Mouse (Mus musculus): ENCODE data around the gene Pacsin3. TPM values are rescaled to one million over a fixed set of nuclear protein-coding genes. Genes with fewer than 3 reads are reported as not detected.

Gene Pacsin3
- total RNA-seq, 2 experiments from 2014 or later = 106 to 109 TPM

DNA sequence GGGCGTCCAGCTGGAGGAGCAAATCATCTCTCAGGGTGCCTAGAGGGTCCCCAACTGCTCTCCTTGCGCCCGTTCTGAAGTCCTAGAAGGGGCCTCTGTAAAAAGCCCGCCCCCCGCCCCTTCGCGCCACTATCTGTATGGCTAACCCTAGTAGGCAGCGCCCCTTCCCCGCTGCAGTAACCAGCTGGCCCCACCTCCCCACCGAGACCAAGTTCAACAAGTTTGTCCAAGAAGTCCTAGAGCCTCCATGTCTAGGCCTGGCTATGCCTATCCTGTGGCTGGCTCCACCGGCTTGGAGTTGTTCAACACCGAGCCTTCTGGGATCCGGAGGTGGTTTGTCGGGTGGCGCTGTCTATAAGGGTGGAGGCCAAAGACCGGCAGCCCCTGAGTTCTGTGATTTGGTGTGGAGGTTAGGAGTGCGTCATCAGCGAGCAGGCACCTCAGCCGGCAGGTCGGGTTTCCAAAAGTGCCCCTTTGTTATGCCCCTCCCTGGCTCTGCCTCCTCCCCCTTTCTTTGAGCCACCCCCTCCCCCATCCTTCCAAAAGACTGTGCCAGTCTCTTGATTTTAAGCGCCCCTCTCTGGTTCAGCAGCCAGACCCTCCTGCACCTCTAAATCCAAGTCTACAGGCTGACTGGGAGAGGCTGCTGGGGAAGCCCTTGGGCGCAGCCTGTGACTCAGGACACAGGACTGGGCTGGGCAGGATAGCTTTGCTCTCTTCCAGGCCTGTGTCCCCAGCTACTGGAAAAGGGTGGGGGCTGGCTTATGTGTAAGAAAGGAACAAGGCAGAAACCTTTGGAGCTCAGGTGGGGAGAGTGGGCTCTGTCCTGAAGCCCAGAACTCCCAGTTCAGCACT lies 1.6 kb downstream of the Pacsin3 start:
- DNase-seq = no peak
- intact Hi-C loops (cut with DNase I) = no loop called here

DNA sequence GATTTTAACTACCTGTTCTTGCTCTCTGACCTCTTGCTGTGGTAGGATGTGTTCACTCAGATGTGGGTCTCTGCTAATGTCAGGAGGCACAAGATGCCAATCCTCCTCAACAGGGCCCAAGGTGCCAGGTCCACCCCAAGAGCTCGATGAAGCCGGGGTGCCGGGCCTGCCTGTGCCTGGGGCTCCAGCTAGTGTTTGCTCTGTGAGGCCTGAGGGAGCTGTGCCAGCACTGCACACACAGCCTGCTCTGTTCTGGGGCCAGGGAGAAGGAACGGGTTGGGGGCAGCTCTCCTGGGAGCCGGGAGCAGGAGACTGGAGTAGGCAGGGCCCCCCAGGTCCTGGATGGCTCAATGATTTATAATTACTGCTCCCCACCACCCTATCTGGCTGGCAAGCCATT lies 2.3 kb downstream of the Pacsin3 start:
- DNase-seq = no peak
- intact Hi-C loops (cut with DNase I) = no loop called here

DNA sequence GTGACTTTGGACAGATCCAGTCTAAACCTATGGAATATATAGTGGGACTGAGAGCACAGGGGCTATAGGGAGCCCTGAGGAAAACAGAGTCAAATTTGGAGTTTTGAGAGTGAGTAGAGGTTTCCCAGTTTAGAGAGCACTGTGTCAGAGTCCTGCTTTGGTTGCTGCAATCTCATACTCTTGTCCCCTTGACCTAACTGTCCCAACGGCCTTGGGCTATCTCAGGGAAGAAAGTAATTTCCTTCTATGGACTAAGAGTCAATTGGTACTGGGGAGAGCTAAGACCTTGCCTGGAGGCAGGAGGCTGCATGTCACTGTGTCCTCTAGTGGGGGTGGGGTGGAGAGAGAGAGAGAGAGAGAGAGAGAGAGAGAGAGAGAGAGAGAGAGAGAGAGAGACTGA lies 3.1 kb downstream of the Pacsin3 start:
- no peak for DNase-seq
- intact Hi-C loops (cut with DNase I) = no loop called here

- intact Hi-C loops (cut with DNase I) = no loop called here
- no peak for DNase-seq
These were observed 3.7 kb downstream of the Pacsin3 start for GRCm38 (mm10) chr2:91259493-91259892.

GRCm38 (mm10) chr2:91263692-91264660 lies 8.2 kb downstream of the Pacsin3 start:
- intact Hi-C loops (cut with DNase I) = loop anchor here (10.0 kb wide), 1 partner anchor 149 kb away; the partner anchor contains the start of gene Mybpc3
- no peak for DNase-seq

GRCm38 (mm10) chr2:91264711-91265681 lies 9.2 kb downstream of the Pacsin3 start, which contains the start of gene Arfgap2:
Gene Arfgap2, plus strand, starts transcription at chr2:91264974.
- DNase-seq = peak; percentile 97
- intact Hi-C loops (cut with DNase I) = loop anchor here (10.0 kb wide), 1 partner anchor 150 kb away; the partner anchor contains the start of gene Mybpc3

DNA sequence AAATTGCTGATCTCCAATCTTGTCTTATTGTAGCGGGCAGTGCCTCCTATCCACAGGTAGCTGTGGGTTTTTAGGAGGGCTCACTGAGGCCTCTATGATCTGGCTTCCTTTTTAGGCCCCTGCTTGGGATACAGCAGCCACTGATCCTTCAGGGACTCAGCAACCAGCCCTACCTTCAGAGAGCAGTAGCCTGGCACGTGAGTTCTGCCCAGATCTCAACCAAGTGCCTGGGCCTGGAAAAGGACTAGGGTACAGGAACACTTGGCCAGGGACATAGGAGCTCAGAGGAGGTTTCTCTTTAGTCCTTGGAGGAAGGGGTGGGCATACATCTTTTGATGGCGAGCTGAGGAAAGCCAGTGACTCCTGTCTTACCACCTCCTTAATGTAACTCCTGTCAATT lies 12.3 kb downstream of the Pacsin3 start:
- intact Hi-C loops (cut with DNase I) = loop anchor here (10.0 kb wide), 1 partner anchor 153 kb away; the partner anchor contains the start of gene Mybpc3
- DNase-seq = no peak

- DNase-seq = no peak
- intact Hi-C loops (cut with DNase I) = loop anchor here (10.0 kb wide), 1 partner anchor 154 kb away; the partner anchor contains the start of gene Mybpc3
These were observed 13.0 kb downstream of the Pacsin3 start for GRCm38 (mm10) chr2:91268706-91269105.

GRCm38 (mm10) chr2:91269687-91270133 lies 14.0 kb downstream of the Pacsin3 start:
- no peak for DNase-seq
- intact Hi-C loops (cut with DNase I) = loop anchor here (10.0 kb wide), 1 partner anchor 155 kb away; the partner anchor contains the start of gene Mybpc3

DNA sequence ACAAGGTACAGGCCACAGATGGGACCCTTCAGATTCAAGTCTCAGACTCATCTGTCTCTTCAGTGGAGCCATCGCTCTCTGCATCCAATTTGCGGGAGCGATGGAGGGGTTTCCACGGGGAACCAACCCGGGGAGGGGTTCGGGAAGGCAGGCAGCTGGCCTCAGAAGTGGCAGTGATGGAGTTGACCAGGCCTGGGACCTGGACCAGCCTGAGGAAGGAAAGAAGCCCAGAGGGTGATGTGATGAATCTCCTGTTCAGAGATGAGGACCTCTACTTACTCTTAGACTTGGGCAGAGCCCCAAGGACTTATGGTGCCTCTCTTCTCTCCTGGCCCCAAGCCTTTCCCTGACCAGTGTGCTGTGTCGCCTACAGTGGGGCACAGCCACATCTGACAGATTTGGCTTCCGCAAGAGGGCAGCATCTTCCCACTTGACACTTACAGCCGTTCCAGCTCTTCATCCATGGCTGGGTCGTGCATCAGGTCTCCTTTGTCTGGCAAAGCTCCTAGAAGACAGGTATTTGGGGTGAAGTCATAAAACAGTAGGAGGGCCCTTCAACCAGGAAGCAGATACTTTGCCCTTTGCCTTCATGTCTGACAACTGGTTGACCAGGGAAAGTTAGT lies 23.1 kb downstream of the Pacsin3 start:
- intact Hi-C loops (cut with DNase I) = no loop called here
- DNase-seq = peak in 1 of 2 experiments; percentile 60

- intact Hi-C loops (cut with DNase I) = no loop called here
- no peak for DNase-seq
These were observed 23.6 kb downstream of the Pacsin3 start for GRCm38 (mm10) chr2:91279372-91279755.

DNA sequence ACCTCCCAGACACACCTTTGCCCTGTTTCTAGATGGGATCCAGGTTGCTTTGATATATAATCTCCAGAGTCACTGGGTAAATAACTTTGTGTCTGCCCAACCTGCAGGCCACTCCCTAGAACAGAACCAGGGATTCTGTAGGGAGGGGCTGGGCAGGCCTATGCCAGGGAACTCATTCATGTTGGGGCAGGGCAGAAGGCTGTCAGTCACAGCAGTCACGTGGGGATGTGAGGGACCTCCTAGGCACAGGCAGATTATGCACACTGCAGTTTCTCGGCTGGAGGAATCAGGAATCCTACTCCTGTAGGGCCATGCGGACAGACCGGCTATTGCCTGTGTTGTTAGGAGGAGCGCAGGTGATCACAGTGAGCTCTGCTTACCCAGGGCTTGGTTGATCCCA lies 25.6 kb downstream of the Pacsin3 start:
- no peak for DNase-seq
- intact Hi-C loops (cut with DNase I) = loop anchor here (5.0 kb wide), 1 partner anchor 164 kb away; the partner anchor contains the start of gene Mybpc3

- intact Hi-C loops (cut with DNase I) = loop anchor here (5.0 kb wide), 1 partner anchor 167 kb away; the partner anchor contains the start of gene Mybpc3
- no peak for DNase-seq
These were observed 28.2 kb downstream of the Pacsin3 start for GRCm38 (mm10) chr2:91283972-91284371.

GRCm38 (mm10) chr2:91284375-91285199 lies 28.8 kb downstream of the Pacsin3 start:
- DNase-seq = peak; percentile 65 to 68
- intact Hi-C loops (cut with DNase I) = loop anchor here (5.0 kb wide), 2 partner anchors 167 to 173 kb away; partner anchors contain the start of genes Lrp4 and Mybpc3

DNA sequence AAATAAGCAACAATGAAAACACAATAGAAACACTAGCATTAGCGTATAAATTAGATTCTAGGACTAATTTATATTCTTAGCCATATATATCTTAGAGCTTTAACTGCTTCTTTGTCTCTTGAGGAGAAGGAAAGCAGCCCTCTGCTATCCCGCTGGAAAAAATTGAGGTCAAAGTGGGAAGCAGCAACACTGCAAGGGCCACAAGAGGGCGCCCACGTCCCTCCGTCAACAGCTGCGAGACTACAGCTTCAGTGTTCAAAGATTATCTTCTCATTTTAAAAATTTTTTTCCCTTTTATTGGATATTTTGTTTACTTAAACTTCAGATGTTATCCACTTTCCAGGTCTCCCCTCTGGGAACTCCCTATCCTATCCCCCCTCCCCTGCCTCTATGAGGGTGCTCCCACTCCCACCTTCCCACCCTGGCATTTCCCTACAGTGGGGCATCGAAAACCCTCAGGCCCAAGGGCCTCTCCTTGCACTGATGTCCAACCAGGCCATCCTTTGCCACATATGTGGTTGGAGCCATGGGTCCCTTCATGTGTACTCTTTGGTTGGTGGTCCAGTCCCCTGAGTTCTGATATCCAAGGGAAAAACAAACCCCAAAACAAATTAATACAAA lies 30.2 kb downstream of the Pacsin3 start:
- DNase-seq = peak; percentile 87 to 90
- intact Hi-C loops (cut with DNase I) = loop anchor here (1.0 to 5.0 kb wide), 2 partner anchors 171 to 195 kb away; partner anchors contain the start of gene Lrp4

DNA sequence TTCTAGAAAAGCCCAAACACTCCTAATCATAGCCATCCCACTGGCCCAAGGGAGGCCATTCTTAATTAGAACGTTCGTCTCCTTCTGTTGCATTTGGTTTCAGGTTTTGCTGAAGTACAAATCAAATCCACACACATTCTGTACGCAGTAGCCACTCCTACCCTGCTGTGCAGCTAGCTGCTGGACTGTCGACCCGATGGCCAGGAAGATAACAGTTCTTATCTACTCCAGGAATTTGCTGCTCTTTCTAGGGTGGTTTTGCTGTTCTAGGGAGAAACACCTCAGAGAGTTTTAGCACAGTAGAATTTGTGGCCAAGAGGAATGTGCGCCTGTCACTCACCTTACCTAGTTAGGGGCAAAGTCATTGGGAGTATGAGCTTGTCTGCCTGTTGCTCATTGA lies 31.8 kb downstream of the Pacsin3 start:
- intact Hi-C loops (cut with DNase I) = loop anchor here (5.0 kb wide), 1 partner anchor 170 kb away; the partner anchor contains the start of gene Lrp4
- DNase-seq = no peak
